Mouse (Mus musculus): ENCODE results near the gene Tpgs1.

The Tpgs1 gene

GRCm38 (mm10) chr10:79668771-79669575 lies at the start of gene Tpgs1:
Tpgs1 (plus strand) TSS chr10:79669369.
- peak; percentile 84 to 86 for DNase-seq

GRCm38 (mm10) chr10:79623950-79624349 lies 45.2 kb upstream of the Tpgs1 start:
- no peak for DNase-seq

- DNase-seq, result no peak
These were observed 43.8 kb upstream of the Tpgs1 start for GRCm38 (mm10) chr10:79625398-79625797.

- DNase-seq, result no peak
These were observed 43.0 kb upstream of the Tpgs1 start for GRCm38 (mm10) chr10:79626156-79626555.

- no peak for DNase-seq
These were observed 40.8 kb upstream of the Tpgs1 start for GRCm38 (mm10) chr10:79628377-79628776.

GRCm38 (mm10) chr10:79631432-79631831 lies 37.7 kb upstream of the Tpgs1 start:
- no peak for DNase-seq

- DNase-seq, result no peak
These were observed 36.0 kb upstream of the Tpgs1 start for GRCm38 (mm10) chr10:79633006-79633777.

- no peak for DNase-seq
These were observed 32.9 kb upstream of the Tpgs1 start for GRCm38 (mm10) chr10:79636287-79636686.

GRCm38 (mm10) chr10:79637128-79638110 lies 31.8 kb upstream of the Tpgs1 start, which contains the start of gene Shc2:
Shc2 (minus strand) TSS chr10:79637918.
- no peak for DNase-seq

- no peak for DNase-seq
These were observed 30.5 kb upstream of the Tpgs1 start for GRCm38 (mm10) chr10:79638486-79639204.

GRCm38 (mm10) chr10:79645711-79646110 lies 23.5 kb upstream of the Tpgs1 start, which contains the start of gene Odf3l2:
Odf3l2 (minus strand) TSS chr10:79645738.
- DNase-seq, result no peak

GRCm38 (mm10) chr10:79649070-79649751 lies 20.0 kb upstream of the Tpgs1 start:
- DNase-seq, result peak; percentile 51 to 58

- DNase-seq, result no peak
These were observed 16.4 kb upstream of the Tpgs1 start for GRCm38 (mm10) chr10:79652789-79653188.

GRCm38 (mm10) chr10:79654946-79655395 lies 14.2 kb upstream of the Tpgs1 start:
- DNase-seq, result no peak

GRCm38 (mm10) chr10:79658829-79659228 lies 10.3 kb upstream of the Tpgs1 start:
- DNase-seq, result peak; percentile 36 to 48

GRCm38 (mm10) chr10:79660298-79660697 lies 8.9 kb upstream of the Tpgs1 start:
- DNase-seq, result no peak

GRCm38 (mm10) chr10:79661861-79662260 lies 7.3 kb upstream of the Tpgs1 start:
- DNase-seq, result no peak

- peak; percentile 67 to 76 for DNase-seq
These were observed 5.0 kb upstream of the Tpgs1 start, which contains the start of gene Madcam1 for GRCm38 (mm10) chr10:79664131-79664665. Madcam1 (plus strand) TSS chr10:79664559.

GRCm38 (mm10) chr10:79665051-79665450 lies 4.1 kb upstream of the Tpgs1 start:
- DNase-seq, result no peak

GRCm38 (mm10) chr10:79666493-79666892 lies 2.7 kb upstream of the Tpgs1 start:
- DNase-seq, result peak in 1 of 2 experiments; percentile 15

GRCm38 (mm10) chr10:79668076-79668475 lies 1.1 kb upstream of the Tpgs1 start:
- DNase-seq, result peak in 1 of 2 experiments; percentile 17
